14 mouse cellular contexts compared by ENCODE assay signal in the genomic region with DNA sequence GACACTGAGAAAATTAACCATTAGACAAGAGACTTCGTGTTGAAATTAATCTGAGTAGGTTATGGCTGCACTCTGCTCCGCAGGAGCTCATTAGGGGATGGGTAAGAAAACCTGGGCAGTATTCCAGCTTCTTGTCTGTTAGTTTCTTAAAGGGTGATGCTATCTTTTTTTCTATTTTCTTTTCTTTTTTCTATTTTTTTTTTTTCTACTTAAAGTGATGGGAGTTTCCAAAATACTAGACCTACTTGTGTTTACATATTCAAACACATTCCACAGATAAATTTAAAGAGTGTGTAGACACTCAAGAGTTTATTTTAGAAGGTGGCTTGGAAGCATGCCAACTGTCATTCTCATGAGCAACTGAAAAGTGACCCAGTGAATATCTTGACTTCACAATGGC.
A peak's percentile ranks its signal among the peaks of the same experiment; 100 is the strongest.
DNase-seq lines count a peak whose midpoint lies in the region; ATAC-seq and TF ChIP-seq lines count a peak whose summit lies in the region.
"Had no signal": no experiment of that assay in that cellular context is flagged by ENCODE, and none has a peak within 500 bp of the region (broad histone marks: within the 10 kb centered on the region; RNA-seq: fewer than 3 reads in every experiment).

No protein-coding gene starts in this region.

- WGBS in hindbrain, postnatal 0 days, result 16% methylated on average over 2 of the region's 2 CpGs
- 50% methylated on average over 2 of the region's 2 CpGs for WGBS in hindbrain, embryonic 13.5 days
- 24% methylated on average over 2 of the region's 2 CpGs for WGBS in kidney, postnatal 0 days
- whole genome bisulfite sequencing in intestine, embryonic 16.5 days, result 39% methylated on average over 2 of the region's 2 CpGs

- no peak overlapping the region for H3K27ac ChIP-seq in hindbrain, postnatal 0 days
- no peak overlapping the region for H3K27ac ChIP-seq in hindbrain, embryonic 13.5 days
- no peak overlapping the region for H3K27ac ChIP-seq in kidney, postnatal 0 days
- H3K27ac ChIP-seq in intestine, embryonic 16.5 days (ENCODE audit: low read length), result no peak overlapping the region
- H3K27ac ChIP-seq: midbrain, embryonic 15.5 days; neural tube, embryonic 15.5 days had no signal

- no peak for ATAC-seq in hindbrain, postnatal 0 days
- ATAC-seq in hindbrain, embryonic 13.5 days (ENCODE audit: low FRiP score), result no peak
- ATAC-seq in kidney, postnatal 0 days (replicated peaks; ENCODE audit: low FRiP score, low read depth), result 0 out of 2 replicates have a peak, but pooled peaks have one; percentile 27
- ATAC-seq in intestine, embryonic 16.5 days, result no peak
- ATAC-seq: liver, postnatal 0 days; midbrain, embryonic 15.5 days had no signal

- no peak for TF ChIP-seq CTCF in hindbrain, postnatal 0 days (IDR thresholded peaks at IDR 0.05; ENCODE audit: low read depth)
- no peak for TF ChIP-seq CTCF in kidney, postnatal 0 days (IDR thresholded peaks at IDR 0.05; ENCODE audit: low read depth)

- H3K4me1 ChIP-seq in hindbrain, postnatal 0 days (ENCODE audit: insufficient read depth, low read length), result no peaks in the 10 kb centered on the region
- H3K4me1 ChIP-seq in hindbrain, embryonic 13.5 days (replicated peaks), result no peaks in the 10 kb centered on the region
- H3K4me1 ChIP-seq in kidney, postnatal 0 days (replicated peaks; ENCODE audit: insufficient read depth, low read length), result no peaks in the 10 kb centered on the region
- H3K4me1 ChIP-seq in intestine, embryonic 16.5 days (ENCODE audit: control insufficient read depth, insufficient read depth, low read length), result 0 out of 2 replicates have a peak, but pooled peaks cover 5% of the 10 kb centered on the region
- H3K4me1 ChIP-seq: midbrain, embryonic 15.5 days; neural tube, embryonic 15.5 days had no signal

- H3K36me3 ChIP-seq in hindbrain, postnatal 0 days (ENCODE audit: insufficient read depth, low read length), result peaks cover 11% of the 10 kb centered on the region
- peaks cover 73% of the 10 kb centered on the region for H3K36me3 ChIP-seq in hindbrain, embryonic 13.5 days
- peaks cover 27% of the 10 kb centered on the region for H3K36me3 ChIP-seq in kidney, postnatal 0 days (ENCODE audit: insufficient read depth, low read length)
- H3K36me3 ChIP-seq in intestine, embryonic 16.5 days (ENCODE audit: control insufficient read depth, insufficient read depth, low read length), result 0 out of 2 replicates have a peak, but pooled peaks cover 3% of the 10 kb centered on the region

- H3K9me3 ChIP-seq in hindbrain, postnatal 0 days (ENCODE audit: low read length), result no peaks in the 10 kb centered on the region
- no peaks in the 10 kb centered on the region for H3K9me3 ChIP-seq in hindbrain, embryonic 13.5 days
- H3K9me3 ChIP-seq in kidney, postnatal 0 days (replicated peaks; ENCODE audit: low read length), result no peaks in the 10 kb centered on the region
- H3K9me3 ChIP-seq in intestine, embryonic 16.5 days (ENCODE audit: control insufficient read depth, low read length), result no peaks in the 10 kb centered on the region
- H3K9me3 ChIP-seq: midbrain, embryonic 15.5 days; neural tube, embryonic 15.5 days had no signal

- no peak overlapping the region for H3K9ac ChIP-seq in hindbrain, postnatal 0 days (replicated peaks; ENCODE audit: low read length)
- H3K9ac ChIP-seq in hindbrain, embryonic 13.5 days, result no peak overlapping the region
- no peak overlapping the region for H3K9ac ChIP-seq in kidney, postnatal 0 days (ENCODE audit: low read depth, low read length)
- H3K9ac ChIP-seq in intestine, embryonic 16.5 days (ENCODE audit: low read depth, low read length), result no peak overlapping the region
- H3K9ac ChIP-seq: liver, postnatal 0 days; midbrain, embryonic 15.5 days; neural tube, embryonic 15.5 days had no signal

- no peak overlapping the region for H3K4me2 ChIP-seq in hindbrain, postnatal 0 days (ENCODE audit: low read depth, low read length)
- H3K4me2 ChIP-seq in hindbrain, embryonic 13.5 days, result no peak overlapping the region
- H3K4me2 ChIP-seq in kidney, postnatal 0 days (ENCODE audit: low read length), result no peak overlapping the region
- H3K4me2 ChIP-seq in intestine, embryonic 16.5 days (ENCODE audit: low read depth, low read length), result no peak overlapping the region
- H3K4me2 ChIP-seq: midbrain, embryonic 15.5 days; neural tube, embryonic 15.5 days had no signal

- H3K27me3 ChIP-seq in hindbrain, postnatal 0 days (ENCODE audit: insufficient read depth, low read length), result no peaks in the 10 kb centered on the region
- H3K27me3 ChIP-seq in hindbrain, embryonic 13.5 days, result no peaks in the 10 kb centered on the region
- no peaks in the 10 kb centered on the region for H3K27me3 ChIP-seq in kidney, postnatal 0 days (ENCODE audit: insufficient read depth, low read length)
- H3K27me3 ChIP-seq in intestine, embryonic 16.5 days (replicated peaks; ENCODE audit: control insufficient read depth, insufficient read depth, low read length), result no peaks in the 10 kb centered on the region
- H3K27me3 ChIP-seq: midbrain, embryonic 15.5 days; neural tube, embryonic 15.5 days had no signal

- peak; percentile 22 to 23 for DNase-seq in cerebellum, postnatal 14 days
- no peak for DNase-seq in cerebellum, adult 11-12 months
- peak; percentile 72 for DNase-seq in hindbrain, postnatal 0 days (ENCODE audit: low spot score)
- peak; percentile 62 for DNase-seq in 416B (ENCODE audit: low read depth)
- DNase-seq in kidney, postnatal 0 days (ENCODE audit: low spot score), result peak; percentile 41
- no peak for DNase-seq in gastrocnemius, adult 18-20 months (ENCODE audit: low spot score)
- DNase-seq: layer of hippocampus, adult 9-11 months; liver, postnatal 0 days; right cerebral cortex, postnatal 25 days; thymus, postnatal 14 days had no signal

- H3K4me3 ChIP-seq in hindbrain, postnatal 0 days (ENCODE audit: low read length), result no peak overlapping the region
- no peak overlapping the region for H3K4me3 ChIP-seq in hindbrain, embryonic 13.5 days
- no peak overlapping the region for H3K4me3 ChIP-seq in kidney, postnatal 0 days (replicated peaks; ENCODE audit: low read depth, low read length)
- no peak overlapping the region for H3K4me3 ChIP-seq in intestine, embryonic 16.5 days (ENCODE audit: low read length)
- H3K4me3 ChIP-seq: midbrain, embryonic 15.5 days; neural tube, embryonic 15.5 days had no signal

Comparison
In these comparisons a context has a peak if more than half of its experiments do, and no peak if none do; other contexts are left out.
1. DNase-seq: peak in cerebellum, postnatal 14 days (2 of 2), hindbrain, postnatal 0 days (single experiment), 416B (single experiment) and kidney, postnatal 0 days (single experiment); none in cerebellum, adult 11-12 months (single experiment) and gastrocnemius, adult 18-20 months (single experiment).